ENCODE assay signal across 29 mouse cellular contexts in the genomic region with DNA sequence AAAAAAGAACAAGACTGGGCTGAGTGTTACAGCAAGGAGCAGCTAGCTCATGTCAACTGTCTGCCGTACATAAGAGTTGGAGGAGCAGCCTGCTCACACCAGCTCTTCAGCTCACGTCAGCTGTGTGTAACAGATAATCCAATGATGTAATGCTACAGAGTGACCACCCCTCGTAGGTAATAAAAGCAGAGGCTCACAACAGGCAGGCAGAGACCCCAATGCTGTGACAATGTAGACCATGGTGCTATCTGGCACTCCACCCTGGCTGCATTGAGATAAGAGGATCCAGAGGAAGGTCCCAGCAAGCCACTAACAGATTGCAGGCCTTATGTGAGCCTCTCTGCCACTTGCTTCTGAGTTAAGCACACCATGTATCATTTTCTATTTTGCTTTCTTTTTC. TPM values are rescaled to one million over a fixed set of nuclear protein-coding genes. Genes with fewer than 3 reads are reported as not detected.
DNase-seq lines count a peak whose midpoint lies in the region; ATAC-seq and TF ChIP-seq lines count a peak whose summit lies in the region.
"Had no signal": no experiment of that assay in that cellular context is flagged by ENCODE, and none has a peak within 500 bp of the region (broad histone marks: within the 10 kb centered on the region; RNA-seq: fewer than 3 reads in every experiment).

No protein-coding gene starts in this region.

- peaks cover 14 to 22% of the 10 kb centered on the region in 2 experiments for H3K4me1 ChIP-seq in MEL (ENCODE audit: control insufficient read depth in 1 of 2, insufficient read depth in 2 of 2, low read length in 2 of 2)
- peaks cover 27% of the 10 kb centered on the region for H3K4me1 ChIP-seq in liver, embryonic 13.5 days (replicated peaks)
- H3K4me1 ChIP-seq: heart, embryonic 10.5 days; heart, embryonic 15.5 days; intestine, embryonic 15.5 days; limb, embryonic 10.5 days; limb, embryonic 15.5 days; lung, embryonic 15.5 days had no signal

- peaks cover 3% of the 10 kb centered on the region for H3K79me2 ChIP-seq in MEL (ENCODE audit: control insufficient read depth, insufficient read depth, low read length, poor library complexity)

- H3K27me3 ChIP-seq in MEL (ENCODE audit: control insufficient read depth in 1 of 2, insufficient read depth in 2 of 2, low read length in 2 of 2) = no peaks in the 10 kb centered on the region
- H3K27me3 ChIP-seq in liver, embryonic 13.5 days = no peaks in the 10 kb centered on the region
- H3K27me3 ChIP-seq: forebrain, embryonic 15.5 days; heart, embryonic 15.5 days; intestine, embryonic 15.5 days; limb, embryonic 15.5 days; lung, embryonic 15.5 days; neural tube, embryonic 13.5 days had no signal

- no peak for TF ChIP-seq RAD21 in MEL (IDR thresholded peaks at IDR 0.05; ENCODE audit: low read depth, low read length)

- H3K36me3 ChIP-seq in MEL (ENCODE audit: control insufficient read depth in 1 of 2, insufficient read depth in 2 of 2, low read length in 2 of 2) = peaks cover 0 to 15% of the 10 kb centered on the region in 2 experiments; a peak in 2 of 4 replicates
- no peaks in the 10 kb centered on the region for H3K36me3 ChIP-seq in liver, embryonic 13.5 days
- H3K36me3 ChIP-seq: forebrain, embryonic 15.5 days; heart, embryonic 10.5 days; heart, embryonic 15.5 days; intestine, embryonic 15.5 days; limb, embryonic 10.5 days; limb, embryonic 15.5 days; lung, embryonic 15.5 days; midbrain, embryonic 10.5 days; neural tube, embryonic 13.5 days had no signal

- H3K9ac ChIP-seq in MEL (ENCODE audit: control insufficient read depth, low read depth, low read length, poor library complexity, severe bottlenecking) = no peak overlapping the region; the same call in 1 of the 2 replicates
- H3K9ac ChIP-seq in liver, embryonic 13.5 days = no peak overlapping the region
- H3K9ac ChIP-seq: forebrain, embryonic 15.5 days; heart, embryonic 15.5 days; intestine, embryonic 15.5 days; limb, embryonic 15.5 days; lung, embryonic 15.5 days; neural tube, embryonic 13.5 days had no signal

- DNase-seq in MEL (ENCODE audit: low read depth, low spot score) = peak; percentile 80
- peak; percentile 42 for DNase-seq in c-Kit-positive CD71-positive TER-119-negative erythroid progenitor cells, embryonic 14.5 days (ENCODE audit: low read depth)
- peak; percentile 30 for DNase-seq in liver, embryonic 13.5 days
- DNase-seq in cerebellum, adult 9-11 months = no peak
- no peak for DNase-seq in lung, postnatal 4 days
- DNase-seq: adrenal gland, postnatal 14 days; B cell, adult 2 months; cerebellum, adult 18-20 months; cerebellum, postnatal 25 days; gastrocnemius, postnatal 25 days; heart, adult 11 months; kidney, adult 2 months; kidney, postnatal 4 days; layer of hippocampus, adult 9-11 months; right cerebral cortex, postnatal 4 days had no signal

- no peak overlapping the region for H3K4me2 ChIP-seq in liver, embryonic 13.5 days
- H3K4me2 ChIP-seq: forebrain, embryonic 15.5 days; heart, embryonic 15.5 days; intestine, embryonic 15.5 days; limb, embryonic 15.5 days; lung, embryonic 15.5 days; neural tube, embryonic 13.5 days had no signal

- no peak for TF ChIP-seq POLR2A in MEL (IDR thresholded peaks at IDR 0.05; ENCODE audit: control insufficient read depth in 1 of 2, insufficient read depth in 1 of 2, low read depth in 1 of 2, low read length in 2 of 2, poor library complexity in 1 of 2)

- TF ChIP-seq EP300 in MEL (IDR thresholded peaks at IDR 0.05; ENCODE audit: low read depth in 1 of 2, low read length in 2 of 2) = peak; percentile 67 to 71

- H3K9me3 ChIP-seq in MEL (replicated peaks; ENCODE audit: insufficient read depth, low read length) = no peaks in the 10 kb centered on the region
- no peaks in the 10 kb centered on the region for H3K9me3 ChIP-seq in liver, embryonic 13.5 days (replicated peaks)
- H3K9me3 ChIP-seq: forebrain, embryonic 15.5 days; heart, embryonic 10.5 days; heart, embryonic 15.5 days; intestine, embryonic 15.5 days; limb, embryonic 10.5 days; limb, embryonic 15.5 days; lung, embryonic 15.5 days; midbrain, embryonic 10.5 days; neural tube, embryonic 13.5 days had no signal

- H3K4me3 ChIP-seq in MEL (ENCODE audit: control insufficient read depth in 1 of 2, insufficient read depth in 1 of 2, low read depth in 2 of 2, low read length in 2 of 2) = peak overlapping the region in 1 of 2 experiments; percentile 8; a peak in 1 of 4 replicates
- no peak overlapping the region for H3K4me3 ChIP-seq in liver, embryonic 13.5 days (replicated peaks)
- H3K4me3 ChIP-seq: forebrain, embryonic 15.5 days; heart, embryonic 10.5 days; heart, embryonic 15.5 days; intestine, embryonic 15.5 days; limb, embryonic 10.5 days; limb, embryonic 15.5 days; lung, embryonic 15.5 days; midbrain, embryonic 10.5 days; myocyte; neural tube, embryonic 13.5 days had no signal

- peak overlapping the region; percentile 65 for H3K27ac ChIP-seq in MEL (ENCODE audit: control insufficient read depth, low read depth, low read length)
- no peak overlapping the region for H3K27ac ChIP-seq in liver, embryonic 13.5 days
- H3K27ac ChIP-seq: forebrain, embryonic 15.5 days; heart, embryonic 10.5 days; heart, embryonic 15.5 days; hindbrain, postnatal 0 days; intestine, embryonic 15.5 days; kidney, postnatal 0 days; limb, embryonic 10.5 days; limb, embryonic 15.5 days; lung, embryonic 15.5 days; midbrain, embryonic 10.5 days; neural tube, embryonic 13.5 days had no signal

- TF ChIP-seq CTCF in MEL (IDR thresholded peaks at IDR 0.05 in 2 of 3, conservative IDR thresholded peaks at IDR 0.05 in 1 of 3; ENCODE audit: control insufficient read depth in 1 of 3, insufficient read depth in 1 of 3, low read depth in 2 of 3, low read length in 3 of 3, poor library complexity in 1 of 3, severe bottlenecking in 1 of 3) = no peak

- 20% methylated on average over 3 of the region's 3 CpGs for WGBS in liver, embryonic 13.5 days (ENCODE audit: insufficient replicate concordance)

- peak; percentile 54 for ATAC-seq in liver, embryonic 13.5 days (ENCODE audit: low read depth)
- peak; percentile 85 for ATAC-seq in megakaryocyte-erythroid progenitor cell, adult 5-6 weeks (replicated peaks; ENCODE audit: low FRiP score, low TSS enrichment, poor library complexity, severe bottlenecking)
- ATAC-seq: forebrain, embryonic 15.5 days; hindbrain, postnatal 0 days; intestine, embryonic 15.5 days; midbrain, embryonic 16.5 days had no signal

TF ChIP-seq in MEL, 35 proteins besides CTCF, POLR2A, EP300 and RAD21:
- TF ChIP-seq KAT2A (conservative IDR thresholded peaks at IDR 0.05; ENCODE audit: low read depth, low read length) = no peak
- peak; percentile 80 for TF ChIP-seq RCOR1 (IDR thresholded peaks at IDR 0.05; ENCODE audit: low read depth, low read length)
- TF ChIP-seq ZNF384 (IDR thresholded peaks at IDR 0.05; ENCODE audit: low read depth, low read length) = no peak
- TF ChIP-seq MXI1 (IDR thresholded peaks at IDR 0.05; ENCODE audit: low read depth, low read length) = 0 out of 2 replicates have a peak, but pooled peaks have one; percentile 37
- TF ChIP-seq MYC (IDR thresholded peaks at IDR 0.05; ENCODE audit: low read depth, low read length) = no peak
- TF ChIP-seq BHLHE40 (IDR thresholded peaks at IDR 0.05; ENCODE audit: borderline replicate concordance, low read depth, low read length) = no peak
- TF ChIP-seq TCF12 (IDR thresholded peaks at IDR 0.05; ENCODE audit: low read depth, low read length) = peak; percentile 78
- no peak for TF ChIP-seq MAFK (IDR thresholded peaks at IDR 0.05; ENCODE audit: borderline replicate concordance, low read depth, low read length)
- TF ChIP-seq GABPA (IDR thresholded peaks at IDR 0.05; ENCODE audit: low read depth, low read length) = no peak
- 0 out of 2 replicates have a peak, but pooled peaks have one; percentile 33 for TF ChIP-seq MAZ (IDR thresholded peaks at IDR 0.05; ENCODE audit: low read depth, low read length)
- peak; percentile 49 for TF ChIP-seq SIN3A (IDR thresholded peaks at IDR 0.05; ENCODE audit: low read length)
- TF ChIP-seq MAX (IDR thresholded peaks at IDR 0.05; ENCODE audit: low read length) = no peak
- TF ChIP-seq JUND (IDR thresholded peaks at IDR 0.05; ENCODE audit: low read depth, low read length) = no peak
- no peak for TF ChIP-seq E2F4 (IDR thresholded peaks at IDR 0.05; ENCODE audit: borderline replicate concordance, low read depth, low read length)
- peak; percentile 91 for TF ChIP-seq ETS1 (IDR thresholded peaks at IDR 0.05; ENCODE audit: low read depth, low read length)
- TF ChIP-seq TAL1 (IDR thresholded peaks at IDR 0.05; ENCODE audit: low read length) = peak; percentile 81
- TF ChIP-seq GATA1 (IDR thresholded peaks at IDR 0.05; ENCODE audit: low read depth, low read length) = peak; percentile 93
- no peak for TF ChIP-seq NRF1 (IDR thresholded peaks at IDR 0.05; ENCODE audit: insufficient read depth, low read depth, low read length, poor library complexity, severe bottlenecking)

RNA-seq across cellular contexts. Expression of gene Prmt9, which starts 4.8 kb away (rescaled TPM):
- 17.4 and 18.6 TPM in 2 replicates for total RNA-seq in MEL (2012; rRNA removed)
- 10 to 100 TPM; 16.0 to 54.2 TPM for polyA plus RNA-seq in MEL (2012; ENCODE audit: insufficient read depth in 1 of 2, insufficient read length in 2 of 2, low read depth in 1 of 2, low replicate concordance in 2 of 2, missing spikeins in 1 of 2)
- polyA plus RNA-seq in liver, embryonic 13.5 days (2015; fragmentation: Nextera tagmentation; extraction: Ambion mirVana) = 9.9 and 11.0 TPM in 2 replicates
- total RNA-seq in megakaryocyte-erythroid progenitor cell, adult 5-6 weeks (2014; fragmentation: Nextera tagmentation) = 24.1 and 28.9 TPM in 2 replicates
- 26.1 and 31.2 TPM in 2 replicates for total RNA-seq in megakaryocyte-erythroid progenitor cell, adult 5-6 weeks (2017)

RNA-seq across cellular contexts. Expression of gene Arhgap10, which starts 26.7 kb away (rescaled TPM):
- 11.8 and 13.1 TPM in 2 replicates for total RNA-seq in MEL (2012; rRNA removed)
- 10 to 100 TPM in 1 of 2 experiments, not detected in 1; 22.8 TPM for polyA plus RNA-seq in MEL (2012; ENCODE audit: insufficient read depth in 1 of 2, insufficient read length in 2 of 2, low read depth in 1 of 2, low replicate concordance in 2 of 2, missing spikeins in 1 of 2)
- 7.9 and 9.7 TPM in 2 replicates for polyA plus RNA-seq in liver, embryonic 13.5 days (2015; fragmentation: Nextera tagmentation; extraction: Ambion mirVana)
- 9.5 and 13.3 TPM in 2 replicates for total RNA-seq in megakaryocyte-erythroid progenitor cell, adult 5-6 weeks (2014; fragmentation: Nextera tagmentation)
- total RNA-seq in megakaryocyte-erythroid progenitor cell, adult 5-6 weeks (2017) = 18.2 and 27.8 TPM in 2 replicates

Comparison
In these comparisons a context has a peak if more than half of its experiments do, and no peak if none do; other contexts are left out.
1. DNase-seq: peak in MEL (single experiment), c-Kit-positive CD71-positive TER-119-negative erythroid progenitor cells, embryonic 14.5 days (single experiment) and liver, embryonic 13.5 days (single experiment); none in cerebellum, adult 9-11 months (single experiment) and lung, postnatal 4 days (0 of 2).